Mouse (Mus musculus) regulatory T cell (primary cell): ENCODE data around the gene Zrsr2.

Experiments used
- in situ Hi-C: fragments of 300-600 bp; cut with MboI, MseI; formaldehyde crosslinking; loops from one replicate; pipeline ENCODE4 v1.15.1; 2025; ENCODE audit warnings: high pct_unique_total_duplicates

Zrsr2 gene

GRCm38 (mm10) chrX:163897354-163897753 is 61.1 kb downstream of the Zrsr2 start:
- in situ Hi-C loops = no loop called here

- in situ Hi-C loops = no loop called here
Measured at GRCm38 (mm10) chrX:163885539-163885981, 72.9 kb downstream of the Zrsr2 start.
